Mouse (Mus musculus) ES-E14 (cell line): ENCODE data around the gene Pclo.

Experiments
- CHD2 ChIP-seq: IDR thresholded peaks from 2 replicates; pipeline ENCODE4 v1.6.1; 2014; ENCODE audit warnings: mild to moderate bottlenecking, low read depth, low read length, inconsistent platforms
- HCFC1 ChIP-seq: IDR thresholded peaks from 2 replicates; pipeline ENCODE4 v1.6.1; 2012; ENCODE audit warnings: low read length, inconsistent platforms, borderline replicate concordance; ENCODE audit not compliant: insufficient read depth
- ZC3H11A ChIP-seq: IDR thresholded peaks from 2 replicates; pipeline ENCODE4 v1.6.1; 2012; ENCODE audit warnings: low read depth, mild to moderate bottlenecking, inconsistent platforms, low read length, borderline replicate concordance
- ZNF384 ChIP-seq: IDR thresholded peaks from 2 replicates; pipeline ENCODE4 v1.6.1; 2012; ENCODE audit warnings: low read depth, low read length, inconsistent platforms

- TF ChIP-seq ZNF384, result no peak
- TF ChIP-seq HCFC1, result no peak
- TF ChIP-seq CHD2, result no peak
- no peak for TF ChIP-seq ZC3H11A
These were observed 182.0 kb downstream of the Pclo start for GRCm38 (mm10) chr5:14696745-14697144.
